Mouse (Mus musculus): ENCODE data around the gene Ube2a. TPM values are rescaled to one million over a fixed set of nuclear protein-coding genes. Genes with fewer than 3 reads are reported as not detected.
"Not testable (repeated sequence)": the region's sequence is repeated elsewhere in the genome, so short reads cannot be mapped to it uniquely, and the experiment has no call there.

Gene Ube2a
- polyA plus RNA-seq, 1 experiment from 2014 or later, result 117 TPM

DNA sequence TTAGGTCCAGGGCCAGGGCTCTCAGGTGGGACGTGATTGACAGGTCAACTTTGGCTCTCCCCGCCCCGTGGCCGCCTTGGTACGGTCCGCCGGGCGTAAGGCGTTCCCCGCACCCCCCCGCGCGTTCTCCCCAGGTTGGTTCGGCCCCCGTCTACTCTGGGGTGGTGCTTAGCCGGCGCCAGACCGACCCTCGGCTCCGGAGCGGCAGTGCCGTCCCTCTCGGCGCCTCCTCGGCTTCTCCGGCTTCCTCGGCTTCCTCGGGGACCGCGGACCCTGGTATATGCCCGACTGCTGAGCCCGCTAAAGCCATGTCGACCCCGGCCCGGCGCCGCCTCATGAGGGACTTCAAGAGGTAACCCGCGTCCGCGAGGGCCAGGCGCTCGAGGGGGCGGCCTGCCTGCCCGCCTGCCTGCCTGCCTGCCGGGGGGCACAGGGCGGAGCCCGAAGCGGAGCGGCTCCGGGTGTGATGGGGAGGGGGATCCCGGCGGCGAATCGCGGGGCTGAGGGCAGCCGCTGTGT lies 537 bp downstream of the Ube2a start:
- ATAC-seq (replicated peaks; ENCODE audit: low FRiP score, low TSS enrichment, low read depth), result peak; percentile 96
- 19% methylated on average over 57 of the region's 57 CpGs for WGBS

DNA sequence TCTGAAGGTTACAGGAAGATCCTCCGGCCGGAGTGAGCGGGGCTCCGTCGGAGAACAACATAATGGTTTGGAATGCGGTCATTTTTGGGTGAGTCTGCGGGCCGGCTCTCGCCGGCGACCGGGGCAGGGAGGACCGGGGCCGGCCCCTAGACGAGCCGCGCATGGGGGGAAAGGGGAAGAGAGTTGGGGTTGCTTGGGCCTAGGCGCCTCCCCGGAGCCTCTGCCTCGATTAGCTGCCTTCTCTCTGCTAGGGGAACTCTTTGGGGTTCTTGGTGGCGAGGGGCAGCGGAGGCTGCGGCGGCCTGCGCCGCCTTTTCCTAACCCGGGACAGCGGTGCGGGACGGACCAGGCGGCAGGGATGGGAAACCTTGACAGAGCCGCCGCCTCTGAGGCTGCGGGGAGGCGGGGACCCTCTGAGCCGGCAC lies 1.0 kb downstream of the Ube2a start:
- no peaks in the 10 kb centered on the region; the same call in 1 of the 2 replicates for H3K4me1 ChIP-seq (replicated peaks; ENCODE audit: control insufficient read depth, insufficient read depth, low read length)
- H3K4me2 ChIP-seq (ENCODE audit: low read length), result peak overlapping the region; percentile 55
- ATAC-seq (replicated peaks; ENCODE audit: low FRiP score, low TSS enrichment, low read depth) (no peak), DNase-seq (ENCODE audit: low spot score) (no peak)
- H3K9ac ChIP-seq (ENCODE audit: low read length), result peak overlapping the region; percentile 68
- H3K27me3 ChIP-seq (replicated peaks; ENCODE audit: control insufficient read depth, insufficient read depth, low read length), result no peaks in the 10 kb centered on the region
- 0 out of 2 replicates have a peak, but pooled peaks cover 5% of the 10 kb centered on the region for H3K36me3 ChIP-seq (ENCODE audit: control insufficient read depth, insufficient read depth, low read length)
- no peaks in the 10 kb centered on the region for H3K9me3 ChIP-seq (ENCODE audit: control insufficient read depth, low read length)
- WGBS, result 18% methylated on average over 31 of the region's 36 CpGs
- H3K4me3 ChIP-seq (ENCODE audit: low read depth, low read length), result peak overlapping the region; percentile 56
- H3K27ac ChIP-seq (ENCODE audit: low read depth), result peak overlapping the region; percentile 43; the same call in 1 of the 2 replicates

More for the DNA sequence above, 537 bp downstream of the Ube2a start:
- Histone ChIP-seq H3K4me1 (replicated peaks; ENCODE audit: control insufficient read depth, insufficient read depth, low read length) (no peaks in the 10 kb centered on the region; the same call in 1 of the 2 replicates), H3K27me3 (replicated peaks; ENCODE audit: control insufficient read depth, insufficient read depth, low read length) (no peaks in the 10 kb centered on the region), H3K36me3 (ENCODE audit: control insufficient read depth, insufficient read depth, low read length) (0 out of 2 replicates have a peak, but pooled peaks cover 1% of the 10 kb centered on the region), H3K4me3 (ENCODE audit: low read depth, low read length) (peak overlapping the region; percentile 56), H3K4me2 (ENCODE audit: low read length) (peak overlapping the region; percentile 55), H3K9me3 (ENCODE audit: control insufficient read depth, low read length) (no peaks in the 10 kb centered on the region), H3K27ac (ENCODE audit: low read depth) (peak overlapping the region; percentile 43; the same call in 1 of the 2 replicates), H3K9ac (ENCODE audit: low read length) (peak overlapping the region; percentile 68)
- DNase-seq (ENCODE audit: low spot score), result peak; percentile 90

DNA sequence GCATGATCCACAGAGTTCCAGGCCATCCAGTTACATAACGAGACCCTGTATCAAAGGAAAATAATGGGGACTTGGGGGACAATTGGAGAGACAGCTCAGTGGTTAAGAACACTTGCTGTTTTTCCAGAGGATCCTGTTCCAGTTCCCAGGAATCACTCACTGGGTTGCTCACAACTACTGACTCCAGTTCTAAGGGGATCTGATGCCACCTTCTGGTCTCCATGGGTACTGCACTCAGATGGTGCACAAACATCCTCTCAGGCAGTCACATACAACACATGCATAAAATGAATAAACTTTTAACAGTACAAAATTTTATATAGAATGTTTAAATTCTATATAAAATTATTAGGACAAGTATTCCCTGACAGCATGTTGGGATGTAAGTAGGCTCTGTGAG lies 11.0 kb downstream of the Ube2a start:
- H3K4me1 ChIP-seq (replicated peaks; ENCODE audit: control insufficient read depth, insufficient read depth, low read length), result no peaks in the 10 kb centered on the region
- H3K27ac ChIP-seq (ENCODE audit: low read depth), result no peak overlapping the region
- H3K9ac ChIP-seq (ENCODE audit: low read length), result no peak overlapping the region
- WGBS, result 100% methylated on average over 1 of the region's 1 CpGs
- H3K36me3 ChIP-seq (ENCODE audit: control insufficient read depth, insufficient read depth, low read length), result peaks cover 16% of the 10 kb centered on the region
- ATAC-seq (replicated peaks; ENCODE audit: low FRiP score, low TSS enrichment, low read depth) (no peak), DNase-seq (ENCODE audit: low spot score) (no peak)
- no peak overlapping the region for H3K4me2 ChIP-seq (ENCODE audit: low read length)
- no peaks in the 10 kb centered on the region for H3K27me3 ChIP-seq (replicated peaks; ENCODE audit: control insufficient read depth, insufficient read depth, low read length)
- H3K4me3 ChIP-seq (ENCODE audit: low read depth, low read length), result no peak overlapping the region
- no peaks in the 10 kb centered on the region for H3K9me3 ChIP-seq (ENCODE audit: control insufficient read depth, low read length)

DNA sequence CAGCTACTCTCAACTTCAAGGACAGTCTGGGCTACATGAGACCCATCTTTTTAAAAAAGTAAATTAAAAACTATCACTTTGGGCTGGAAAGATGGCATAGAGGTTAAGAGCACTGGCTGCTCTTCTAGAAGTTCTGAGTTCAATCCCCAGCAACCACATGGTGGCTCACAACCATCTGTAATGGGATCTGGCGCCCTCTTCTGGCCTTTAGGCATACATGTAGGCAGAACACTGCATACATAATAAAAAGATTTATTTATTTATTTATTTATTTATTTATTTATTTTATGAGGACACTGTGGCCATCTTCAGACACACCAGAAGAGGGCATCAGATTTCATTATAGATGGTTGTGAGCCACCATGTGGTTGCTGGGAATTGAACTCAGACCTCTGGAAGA lies 25.2 kb downstream of the Ube2a start:
- not testable (repeated sequence) for H3K4me1 ChIP-seq (replicated peaks; ENCODE audit: control insufficient read depth, insufficient read depth, low read length); DNase-seq (ENCODE audit: low spot score); H3K27ac ChIP-seq (ENCODE audit: low read depth); H3K4me3 ChIP-seq (ENCODE audit: low read depth, low read length); ATAC-seq (replicated peaks; ENCODE audit: low FRiP score, low TSS enrichment, low read depth); H3K9me3 ChIP-seq (ENCODE audit: control insufficient read depth, low read length); H3K36me3 ChIP-seq (ENCODE audit: control insufficient read depth, insufficient read depth, low read length); H3K27me3 ChIP-seq (replicated peaks; ENCODE audit: control insufficient read depth, insufficient read depth, low read length); H3K9ac ChIP-seq (ENCODE audit: low read length); H3K4me2 ChIP-seq (ENCODE audit: low read length)
- WGBS, result 40% methylated on average over 1 of the region's 1 CpGs

DNA sequence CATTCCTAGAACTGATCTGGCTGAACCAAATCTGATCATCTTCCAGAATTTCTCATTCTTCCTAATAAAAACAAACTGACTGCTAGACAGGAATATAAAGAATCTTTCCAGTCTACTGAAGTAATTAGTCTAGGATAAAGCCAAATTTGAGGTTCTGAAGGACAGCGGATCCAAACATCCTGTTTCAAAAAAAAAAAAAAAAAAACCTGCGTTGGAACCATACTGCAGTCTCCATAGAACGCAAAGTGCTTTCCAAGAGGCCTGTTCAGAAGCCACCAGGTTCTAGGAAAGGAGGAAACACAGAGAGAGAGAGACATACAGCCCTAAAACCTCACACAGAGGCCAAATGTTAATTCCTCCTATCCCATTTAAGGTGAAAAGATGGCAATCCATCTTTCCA lies 28.0 kb downstream of the Ube2a start:
- DNase-seq (ENCODE audit: low spot score) (no peak), ATAC-seq (replicated peaks; ENCODE audit: low FRiP score, low TSS enrichment, low read depth) (no peak)
- H3K4me3 ChIP-seq (ENCODE audit: low read depth, low read length), result peak overlapping the region; percentile 46
- no peaks in the 10 kb centered on the region for H3K27me3 ChIP-seq (replicated peaks; ENCODE audit: control insufficient read depth, insufficient read depth, low read length)
- WGBS, result 32% methylated on average over 3 of the region's 3 CpGs
- H3K4me1 ChIP-seq (replicated peaks; ENCODE audit: control insufficient read depth, insufficient read depth, low read length), result no peaks in the 10 kb centered on the region; the same call in 1 of the 2 replicates
- H3K9ac ChIP-seq (ENCODE audit: low read length), result no peak overlapping the region
- no peaks in the 10 kb centered on the region for H3K9me3 ChIP-seq (ENCODE audit: control insufficient read depth, low read length)
- no peak overlapping the region for H3K27ac ChIP-seq (ENCODE audit: low read depth)
- H3K4me2 ChIP-seq (ENCODE audit: low read length), result peak overlapping the region; percentile 60
- H3K36me3 ChIP-seq (ENCODE audit: control insufficient read depth, insufficient read depth, low read length), result no peaks in the 10 kb centered on the region

DNA sequence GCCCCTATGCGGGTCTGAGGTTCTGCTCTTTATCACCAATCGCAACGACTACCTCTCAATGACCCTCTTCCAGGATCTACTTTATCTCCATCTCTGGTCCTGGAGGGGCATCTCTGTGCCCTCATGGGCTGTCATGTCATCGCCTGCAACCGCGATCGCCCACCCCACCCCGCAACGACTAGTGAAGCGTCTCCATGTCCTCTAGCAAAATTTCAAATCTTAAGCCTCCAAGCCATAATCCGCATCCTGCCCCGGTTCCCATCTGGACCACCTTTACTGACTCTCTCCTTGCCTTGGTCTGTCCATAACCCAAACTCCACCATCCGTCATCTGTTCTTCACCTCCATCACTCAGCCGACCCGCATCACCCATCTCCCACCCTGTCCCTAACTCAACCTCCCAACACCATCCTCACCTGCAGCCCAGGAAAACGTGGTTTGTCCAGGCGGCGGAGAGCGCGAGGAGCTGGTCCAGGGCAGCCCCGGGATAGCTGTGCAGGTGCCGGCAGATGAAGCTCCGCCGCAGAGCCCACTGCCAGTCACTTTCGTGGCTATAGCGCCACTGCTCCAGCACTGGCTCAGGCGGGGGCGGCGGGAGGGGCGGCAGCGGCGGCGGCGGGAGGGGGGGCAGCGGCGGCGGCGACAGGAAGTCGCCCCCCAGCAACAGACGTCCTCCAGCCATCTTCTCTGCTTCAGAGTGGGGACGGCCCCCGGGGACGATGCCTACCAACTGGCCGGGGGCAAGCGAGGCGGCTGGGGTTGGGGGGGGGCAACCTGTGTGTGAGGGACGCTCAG lies 28.8 kb downstream of the Ube2a start, which contains the start of gene Nkrf:
Gene Nkrf (minus strand): TSS at position 579 of the 794 bp plus-strand sequence.
- H3K9ac ChIP-seq (ENCODE audit: low read length), result peak within 1 kb of the TSS; percentile 55
- H3K4me2 ChIP-seq (ENCODE audit: low read length), result peak within 1 kb of the TSS; percentile 60
- no peaks in the 10 kb centered on the region; the same call in 1 of the 2 replicates for H3K4me1 ChIP-seq (replicated peaks; ENCODE audit: control insufficient read depth, insufficient read depth, low read length)
- H3K36me3 ChIP-seq (ENCODE audit: control insufficient read depth, insufficient read depth, low read length), result no peaks in the 10 kb centered on the region
- H3K27ac ChIP-seq (ENCODE audit: low read depth), result peak within 1 kb of the TSS; percentile 27; the same call in 1 of the 2 replicates
- H3K4me3 ChIP-seq (ENCODE audit: low read depth, low read length), result peak within 1 kb of the TSS; percentile 46
- 28% methylated on average over 31 of the region's 47 CpGs for WGBS
- H3K27me3 ChIP-seq (replicated peaks; ENCODE audit: control insufficient read depth, insufficient read depth, low read length), result no peaks in the 10 kb centered on the region
- peak; percentile 55 for DNase-seq (ENCODE audit: low spot score)
- no peaks in the 10 kb centered on the region for H3K9me3 ChIP-seq (ENCODE audit: control insufficient read depth, low read length)
- peak; percentile 75 for ATAC-seq (replicated peaks; ENCODE audit: low FRiP score, low TSS enrichment, low read depth)

DNA sequence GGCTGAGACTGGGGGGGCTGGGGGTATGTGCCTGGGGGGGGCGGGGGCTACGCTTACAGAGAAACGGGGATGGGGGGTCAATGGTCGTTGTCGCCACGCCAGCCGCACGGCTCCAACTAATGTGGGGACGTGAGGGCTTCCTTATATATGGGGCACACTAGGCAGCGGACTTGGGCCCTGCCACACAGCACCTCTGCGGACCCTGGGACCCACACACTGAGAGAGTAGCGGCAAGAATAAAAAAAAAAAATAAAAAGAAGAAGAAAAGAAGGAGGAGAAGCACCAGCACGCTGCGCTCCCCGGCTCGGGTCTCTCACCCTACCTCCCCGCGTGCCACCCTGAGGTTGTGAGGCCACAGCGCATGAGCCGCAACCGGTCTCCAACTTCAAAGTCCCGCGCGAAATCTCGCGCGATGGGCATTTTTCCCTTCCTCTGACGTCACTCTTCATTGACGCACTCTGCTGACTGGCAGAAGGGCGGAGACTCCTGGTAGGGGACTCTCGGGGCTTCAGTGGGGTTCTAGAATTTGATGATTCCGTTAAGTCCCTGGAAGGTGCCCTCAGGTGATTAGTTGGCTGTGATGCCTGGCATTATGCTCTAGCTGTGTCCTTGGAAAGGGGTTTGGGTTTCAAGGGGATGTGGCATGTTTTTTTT lies 29.5 kb downstream of the Ube2a start:
- 22% methylated on average over 31 of the region's 32 CpGs for WGBS

DNA sequence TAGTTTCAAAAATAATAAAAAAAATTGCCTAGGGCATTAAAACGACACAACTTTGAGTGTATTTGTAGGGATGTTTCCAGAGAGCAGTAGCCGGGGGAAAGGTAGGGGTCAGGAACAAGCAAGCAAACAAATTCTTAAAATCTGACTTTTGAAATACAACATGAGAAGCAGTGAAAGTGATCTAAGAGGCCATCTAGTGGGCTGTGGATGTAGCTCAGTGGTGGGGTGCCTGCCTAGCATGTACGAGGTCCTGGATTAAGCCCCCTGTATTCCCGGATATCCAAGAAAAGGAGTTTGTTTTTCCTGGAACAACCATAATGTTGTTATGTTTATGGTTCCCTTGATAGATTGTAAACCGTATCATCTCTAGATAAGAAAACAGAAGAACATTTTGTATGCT lies 32.8 kb downstream of the Ube2a start:
- H3K4me3 ChIP-seq (ENCODE audit: low read depth, low read length), result no peak overlapping the region
- no peak overlapping the region for H3K4me2 ChIP-seq (ENCODE audit: low read length)
- no peaks in the 10 kb centered on the region; the same call in 1 of the 2 replicates for H3K4me1 ChIP-seq (replicated peaks; ENCODE audit: control insufficient read depth, insufficient read depth, low read length)
- H3K9ac ChIP-seq (ENCODE audit: low read length), result no peak overlapping the region
- H3K36me3 ChIP-seq (ENCODE audit: control insufficient read depth, insufficient read depth, low read length), result no peaks in the 10 kb centered on the region
- WGBS, result 31% methylated on average over 5 of the region's 5 CpGs
- H3K27me3 ChIP-seq (replicated peaks; ENCODE audit: control insufficient read depth, insufficient read depth, low read length), result no peaks in the 10 kb centered on the region
- DNase-seq (ENCODE audit: low spot score) (no peak), ATAC-seq (replicated peaks; ENCODE audit: low FRiP score, low TSS enrichment, low read depth) (no peak)
- H3K27ac ChIP-seq (ENCODE audit: low read depth), result no peak overlapping the region
- H3K9me3 ChIP-seq (ENCODE audit: control insufficient read depth, low read length), result no peaks in the 10 kb centered on the region

More for the DNA sequence above, 29.5 kb downstream of the Ube2a start:
- H3K4me3 ChIP-seq (ENCODE audit: low read depth, low read length), result peak overlapping the region; percentile 46
- H3K9ac ChIP-seq (ENCODE audit: low read length), result peak overlapping the region; percentile 55
- peak overlapping the region; percentile 27; the same call in 1 of the 2 replicates for H3K27ac ChIP-seq (ENCODE audit: low read depth)
- DNase-seq (ENCODE audit: low spot score), result peak; percentile 90
- H3K4me2 ChIP-seq (ENCODE audit: low read length), result peak overlapping the region; percentile 60
- no peaks in the 10 kb centered on the region for H3K9me3 ChIP-seq (ENCODE audit: control insufficient read depth, low read length)
- ATAC-seq (replicated peaks; ENCODE audit: low FRiP score, low TSS enrichment, low read depth), result peak; percentile 91
- H3K27me3 ChIP-seq (replicated peaks; ENCODE audit: control insufficient read depth, insufficient read depth, low read length), result no peaks in the 10 kb centered on the region
- H3K36me3 ChIP-seq (ENCODE audit: control insufficient read depth, insufficient read depth, low read length), result no peaks in the 10 kb centered on the region
- H3K4me1 ChIP-seq (replicated peaks; ENCODE audit: control insufficient read depth, insufficient read depth, low read length), result no peaks in the 10 kb centered on the region; the same call in 1 of the 2 replicates
